ENCODE assay signal across 18 mouse cellular contexts in the genomic region with DNA sequence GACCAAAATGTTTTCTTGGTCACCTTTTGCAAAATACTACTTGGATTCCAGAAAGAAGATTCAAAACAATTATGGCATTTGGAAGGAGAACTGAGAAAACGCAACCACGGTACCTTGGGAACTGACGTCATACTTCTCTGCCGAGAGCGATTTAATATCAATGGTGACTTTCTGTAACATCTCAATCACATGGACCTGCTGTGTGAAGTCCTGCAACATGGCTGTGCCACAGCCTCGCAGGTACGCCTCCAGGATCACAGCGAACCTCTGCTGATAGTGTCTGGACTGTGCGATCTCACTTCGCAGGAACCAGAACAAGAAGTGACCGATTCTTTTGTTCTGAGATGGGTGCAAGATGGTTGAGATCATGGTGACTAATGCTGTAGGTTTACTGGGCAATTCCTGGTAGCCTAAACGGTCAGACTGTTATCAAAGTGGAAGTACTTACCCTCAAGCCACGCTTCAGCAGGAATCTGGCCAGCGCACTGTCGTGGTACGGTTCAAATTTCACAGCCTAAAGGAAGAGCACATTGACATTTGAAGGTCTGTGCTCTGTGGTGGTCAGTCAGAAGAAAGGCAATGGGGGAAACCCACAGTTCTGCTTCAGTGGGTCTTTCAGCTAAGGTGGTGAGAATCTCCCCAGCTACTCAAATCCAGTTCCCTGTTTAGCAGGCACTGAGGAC.
"Had no signal": no experiment of that assay in that cellular context is flagged by ENCODE, and none has a peak within 500 bp of the region (broad histone marks: within the 10 kb centered on the region; RNA-seq: fewer than 3 reads in every experiment).

No protein-coding gene starts in this region.

- DNase-seq: kidney, adult 18-20 months; kidney, postnatal 36 days; lung, postnatal 14 days; midbrain, embryonic 14.5 days; retina, postnatal 1 day; right cerebral cortex, postnatal 4 days; spleen, adult 18-20 months; thymus, postnatal 4 days had no signal

- ATAC-seq: hindbrain, postnatal 0 days; intestine, embryonic 15.5 days had no signal

- H3K36me3 ChIP-seq: intestine, embryonic 15.5 days; limb, embryonic 10.5 days; lung, embryonic 15.5 days; midbrain, embryonic 10.5 days; neural tube, embryonic 12.5 days had no signal

- H3K4me2 ChIP-seq: intestine, embryonic 15.5 days; liver, embryonic 11.5 days; lung, embryonic 15.5 days; neural tube, embryonic 12.5 days had no signal

- H3K27me3 ChIP-seq: intestine, embryonic 15.5 days; lung, embryonic 15.5 days; neural tube, embryonic 12.5 days had no signal

- H3K4me3 ChIP-seq: intestine, embryonic 15.5 days; layer of hippocampus, adult 2 months; left cerebral cortex, adult 2 months; limb, embryonic 10.5 days; lung, embryonic 15.5 days; midbrain, embryonic 10.5 days; neural tube, embryonic 12.5 days had no signal

- H3K9ac ChIP-seq: intestine, embryonic 15.5 days; lung, embryonic 15.5 days; neural tube, embryonic 12.5 days had no signal

- H3K9me3 ChIP-seq: intestine, embryonic 15.5 days; limb, embryonic 10.5 days; lung, embryonic 15.5 days; midbrain, embryonic 10.5 days; neural tube, embryonic 12.5 days had no signal

- H3K27ac ChIP-seq: hindbrain, postnatal 0 days; intestine, embryonic 15.5 days; layer of hippocampus, adult 2 months; left cerebral cortex, adult 2 months; limb, embryonic 10.5 days; lung, embryonic 15.5 days; midbrain, embryonic 10.5 days; neural tube, embryonic 12.5 days; stomach, postnatal 0 days had no signal

- H3K4me1 ChIP-seq: intestine, embryonic 15.5 days; limb, embryonic 10.5 days; lung, embryonic 15.5 days had no signal
